Mouse (Mus musculus): ENCODE data around the gene Ptprd. TPM values are rescaled to one million over a fixed set of nuclear protein-coding genes. Genes with fewer than 3 reads are reported as not detected.
A peak's percentile ranks its signal among the peaks of the same experiment; 100 is the strongest.

Ptprd gene
- polyA plus RNA-seq, 1 experiment from 2014 or later: 0.32 TPM

GRCm38 (mm10) chr4:76461336-76461735 is 1750.4 kb downstream of the Ptprd start:
- ChIA-PET CTCF (interaction anchor here (3.9 kb wide), 1 partner anchor 13 kb away, joined by 14 read pairs; no protein-coding TSS in a partner anchor), POLR2A (no interaction called here)
- TF ChIP-seq CTCF (IDR thresholded peaks at IDR 0.05): no peak
- DNase-seq (ENCODE audit: low read depth, low spot score) (no peak), ATAC-seq (no peak)
- no peaks in the 10 kb centered on the region for H3K27me3 ChIP-seq
- in situ Hi-C loops (cut with MboI; ENCODE audit: low pct_unique_long_range_greater_than_20kb): no loop called here

GRCm38 (mm10) chr4:76460556-76460955 is 1751.2 kb downstream of the Ptprd start:
- no peaks in the 10 kb centered on the region for H3K27me3 ChIP-seq
- DNase-seq (ENCODE audit: low read depth, low spot score) (no peak), ATAC-seq (no peak)
- in situ Hi-C loops (cut with MboI; ENCODE audit: low pct_unique_long_range_greater_than_20kb): no loop called here
- ChIA-PET POLR2A (no interaction called here), CTCF (interaction anchor here (3.9 kb wide), 1 partner anchor 13 kb away, joined by 14 read pairs; no protein-coding TSS in a partner anchor)
- no peak for TF ChIP-seq CTCF (IDR thresholded peaks at IDR 0.05)

GRCm38 (mm10) chr4:76459621-76460020 is 1752.1 kb downstream of the Ptprd start:
- no peaks in the 10 kb centered on the region for H3K27me3 ChIP-seq
- no peak for ATAC-seq
- TF ChIP-seq CTCF (IDR thresholded peaks at IDR 0.05): no peak
- ChIA-PET CTCF (interaction anchor here (3.9 kb wide), 1 partner anchor 12 kb away, joined by 14 read pairs; no protein-coding TSS in a partner anchor), POLR2A (no interaction called here)
- in situ Hi-C loops (cut with MboI; ENCODE audit: low pct_unique_long_range_greater_than_20kb): no loop called here
- DNase-seq (ENCODE audit: low read depth, low spot score): no peak

GRCm38 (mm10) chr4:76452286-76452685 is 1759.5 kb downstream of the Ptprd start:
- ATAC-seq (no peak), DNase-seq (ENCODE audit: low read depth, low spot score) (no peak)
- POLR2A ChIA-PET: no interaction called here
- CTCF ChIA-PET: no interaction called here
- no peak for TF ChIP-seq CTCF (IDR thresholded peaks at IDR 0.05)
- H3K27me3 ChIP-seq: no peaks in the 10 kb centered on the region
- in situ Hi-C loops (cut with MboI; ENCODE audit: low pct_unique_long_range_greater_than_20kb): no loop called here

- ATAC-seq (no peak), DNase-seq (ENCODE audit: low read depth, low spot score) (no peak)
- no peak for TF ChIP-seq CTCF (IDR thresholded peaks at IDR 0.05)
- in situ Hi-C loops (cut with MboI; ENCODE audit: low pct_unique_long_range_greater_than_20kb): no loop called here
- POLR2A ChIA-PET: no interaction called here
- CTCF ChIA-PET: no interaction called here
- no peaks in the 10 kb centered on the region for H3K27me3 ChIP-seq
Observed at GRCm38 (mm10) chr4:76451019-76451552, 1760.7 kb downstream of the Ptprd start.

- CTCF ChIA-PET: no interaction called here
- ATAC-seq (no peak), DNase-seq (ENCODE audit: low read depth, low spot score) (no peak)
- no peaks in the 10 kb centered on the region for H3K27me3 ChIP-seq
- no peak for TF ChIP-seq CTCF (IDR thresholded peaks at IDR 0.05)
- in situ Hi-C loops (cut with MboI; ENCODE audit: low pct_unique_long_range_greater_than_20kb): no loop called here
- POLR2A ChIA-PET: no interaction called here
Observed at GRCm38 (mm10) chr4:76450351-76451018, 1761.3 kb downstream of the Ptprd start.

GRCm38 (mm10) chr4:76449466-76450350 is 1762.1 kb downstream of the Ptprd start:
- POLR2A ChIA-PET: no interaction called here
- ATAC-seq: peak; percentile 65
- TF ChIP-seq CTCF (IDR thresholded peaks at IDR 0.05): no peak
- H3K27me3 ChIP-seq: no peaks in the 10 kb centered on the region
- in situ Hi-C loops (cut with MboI; ENCODE audit: low pct_unique_long_range_greater_than_20kb): no loop called here
- DNase-seq (ENCODE audit: low read depth, low spot score): no peak
- CTCF ChIA-PET: interaction anchor here (3.2 kb wide), 1 partner anchor 10 kb away, joined by 14 read pairs; no protein-coding TSS in a partner anchor

- ChIA-PET CTCF (interaction anchor here (3.2 kb wide), 1 partner anchor 11 kb away, joined by 14 read pairs; no protein-coding TSS in a partner anchor), POLR2A (no interaction called here)
- no peak for TF ChIP-seq CTCF (IDR thresholded peaks at IDR 0.05)
- in situ Hi-C loops (cut with MboI; ENCODE audit: low pct_unique_long_range_greater_than_20kb): no loop called here
- no peaks in the 10 kb centered on the region for H3K27me3 ChIP-seq
- ATAC-seq (no peak), DNase-seq (ENCODE audit: low read depth, low spot score) (no peak)
Observed at GRCm38 (mm10) chr4:76448678-76449465, 1762.9 kb downstream of the Ptprd start.

GRCm38 (mm10) chr4:76447396-76447795 is 1764.4 kb downstream of the Ptprd start:
- no peak for DNase-seq (ENCODE audit: low read depth, low spot score)
- POLR2A ChIA-PET: no interaction called here
- in situ Hi-C loops (cut with MboI; ENCODE audit: low pct_unique_long_range_greater_than_20kb): no loop called here
- H3K27me3 ChIP-seq: no peaks in the 10 kb centered on the region
- no peak for ATAC-seq
- CTCF ChIA-PET: interaction anchor here (1.4 to 3.2 kb wide), 2 partner anchors 12 to 18 kb away, joined by 5 to 14 read pairs; no protein-coding TSS in a partner anchor
- TF ChIP-seq CTCF (IDR thresholded peaks at IDR 0.05): no peak

GRCm38 (mm10) chr4:76444778-76445177 is 1767.0 kb downstream of the Ptprd start:
- H3K27me3 ChIP-seq: no peaks in the 10 kb centered on the region
- DNase-seq (ENCODE audit: low read depth, low spot score): no peak
- CTCF ChIA-PET: no interaction called here
- in situ Hi-C loops (cut with MboI; ENCODE audit: low pct_unique_long_range_greater_than_20kb): no loop called here
- no peak for TF ChIP-seq CTCF (IDR thresholded peaks at IDR 0.05)
- no peak for ATAC-seq
- POLR2A ChIA-PET: no interaction called here
